Mouse (Mus musculus): ENCODE measurements around the gene Gm10306.

GRCm38 (mm10) chr4:94572677-94573076, 16.3 kb downstream of the Gm10306 start:
- TF ChIP-seq CTCF (IDR thresholded peaks at IDR 0.05; ENCODE audit: insufficient read depth, low read depth, low read length), result no peak
- TF ChIP-seq POLR2A (IDR thresholded peaks at IDR 0.05; ENCODE audit: insufficient read depth, low read depth, low read length), result no peak

All from olfactory bulb, adult 2 months (tissue).